Mouse (Mus musculus): ENCODE measurements around the gene Nadsyn1. TPM values are rescaled to one million over a fixed set of nuclear protein-coding genes. Genes with fewer than 3 reads are reported as not detected.

The Nadsyn1 gene
- 13.2 and 13.7 TPM in 2 replicates for polyA plus RNA-seq (2012; rRNA removed)

DNA sequence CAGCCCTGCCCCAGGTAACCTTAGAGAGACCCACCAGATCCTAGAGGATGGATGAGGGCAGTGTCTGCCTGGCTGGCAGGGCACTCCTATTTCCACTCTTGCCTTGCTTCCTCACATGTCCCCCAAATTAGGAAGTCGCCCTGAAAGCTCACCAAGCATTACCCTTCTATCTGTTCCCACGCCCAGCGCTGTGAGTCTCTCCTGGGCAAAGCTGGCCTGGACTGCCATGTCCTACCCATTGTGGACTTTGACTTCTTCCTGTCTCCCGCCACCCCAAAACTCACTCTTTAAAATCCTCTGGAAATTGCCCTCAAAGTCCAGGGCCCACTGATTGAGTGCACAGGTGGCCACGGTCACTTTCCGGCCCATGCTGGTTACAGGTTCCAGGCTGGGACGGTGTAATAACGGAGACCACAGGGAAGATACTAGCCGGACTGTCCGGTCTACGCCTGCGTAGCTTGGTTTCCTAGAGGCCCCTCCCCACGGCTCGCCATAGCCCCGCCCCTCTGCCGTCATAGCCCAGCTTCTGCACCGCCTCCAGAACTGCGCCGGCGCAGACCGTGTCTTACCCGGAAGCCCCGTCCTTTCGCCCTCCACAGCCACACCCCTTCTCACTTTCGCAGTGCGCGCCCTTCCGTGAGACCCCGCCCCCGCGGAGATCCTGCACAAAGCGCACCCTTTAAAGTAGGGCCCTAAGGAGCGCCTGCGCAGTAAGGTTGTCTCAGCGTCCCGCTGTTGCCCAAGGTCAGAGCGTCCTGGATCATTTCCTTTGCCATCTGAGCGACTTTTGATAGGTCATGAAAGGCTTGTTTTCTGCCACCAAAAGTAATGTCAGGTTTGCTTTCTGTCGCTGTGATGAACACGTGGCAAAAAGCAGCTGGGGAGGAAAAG, at the start of gene Nadsyn1, which contains the start of gene Dhcr7:
Gene Nadsyn1, minus strand, starts transcription at position 475 of the 891 bp plus-strand sequence.
Gene Dhcr7, plus strand, starts transcription at position 771 of the 891 bp plus-strand sequence.

DNA sequence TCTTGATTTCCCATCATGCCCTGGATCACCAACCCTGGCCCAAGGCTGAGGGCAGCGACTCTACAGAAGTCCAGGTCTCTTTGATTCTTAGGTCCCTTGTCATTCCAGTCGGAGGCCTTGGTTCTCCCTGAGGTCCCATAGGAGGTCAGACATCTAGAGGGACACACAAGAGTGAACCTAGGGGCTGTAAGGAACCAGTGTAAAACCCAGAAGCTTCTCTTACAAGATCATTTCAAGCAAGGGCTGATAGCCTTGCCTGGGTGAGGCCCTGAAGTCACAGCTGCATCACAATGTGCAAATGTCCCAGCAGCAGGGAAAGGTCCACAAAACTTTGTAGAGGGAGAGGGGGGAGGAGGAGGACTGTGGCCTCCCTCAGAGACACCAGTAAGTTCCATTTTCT, 43.9 kb upstream of the Nadsyn1 start, which contains the start of gene Gm498:
Gene Gm498, plus strand, starts transcription at position 301 of the 400 bp plus-strand sequence.

DNA sequence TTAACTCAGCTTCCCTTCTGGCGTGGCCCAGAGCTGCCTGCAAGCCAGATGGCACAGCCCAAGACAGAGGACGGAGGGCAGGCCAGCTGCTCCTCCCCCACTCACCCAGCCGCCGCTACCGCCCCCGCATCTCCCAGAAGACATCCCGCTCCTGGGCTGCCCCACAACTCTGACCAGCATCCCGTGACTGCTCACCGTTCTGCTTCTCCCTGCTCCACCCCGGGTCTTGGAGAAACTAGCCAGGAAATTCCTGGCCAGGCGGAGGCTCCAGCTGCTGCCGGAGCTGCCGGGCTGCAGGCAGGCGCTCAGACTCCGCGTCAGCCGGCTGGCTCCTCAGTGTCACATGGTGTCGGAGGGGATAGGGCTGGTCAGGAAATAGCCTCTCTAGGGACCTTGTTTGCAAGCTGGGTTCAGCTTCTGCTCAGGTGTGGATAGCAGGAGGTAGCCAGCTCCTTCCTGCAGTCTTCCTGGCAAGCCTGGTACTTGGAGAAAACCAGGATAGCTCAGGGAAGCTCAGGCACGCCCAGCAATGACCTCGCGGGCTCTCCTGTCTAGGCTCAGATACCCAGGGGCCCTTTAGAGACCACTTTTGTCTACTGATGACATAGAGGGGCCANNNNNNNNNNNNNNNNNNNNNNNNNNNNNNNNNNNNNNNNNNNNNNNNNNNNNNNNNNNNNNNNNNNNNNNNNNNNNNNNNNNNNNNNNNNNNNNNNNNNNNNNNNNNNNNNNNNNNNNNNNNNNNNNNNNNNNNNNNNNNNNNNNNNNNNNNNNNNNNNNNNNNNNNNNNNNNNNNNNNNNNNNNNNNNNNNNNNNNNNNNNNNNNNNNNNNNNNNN, 38.4 kb downstream of the Nadsyn1 start, which contains the start of gene Mrgpre:
Gene Mrgpre, minus strand, starts transcription at position 505 of the 834 bp plus-strand sequence.

DNA sequence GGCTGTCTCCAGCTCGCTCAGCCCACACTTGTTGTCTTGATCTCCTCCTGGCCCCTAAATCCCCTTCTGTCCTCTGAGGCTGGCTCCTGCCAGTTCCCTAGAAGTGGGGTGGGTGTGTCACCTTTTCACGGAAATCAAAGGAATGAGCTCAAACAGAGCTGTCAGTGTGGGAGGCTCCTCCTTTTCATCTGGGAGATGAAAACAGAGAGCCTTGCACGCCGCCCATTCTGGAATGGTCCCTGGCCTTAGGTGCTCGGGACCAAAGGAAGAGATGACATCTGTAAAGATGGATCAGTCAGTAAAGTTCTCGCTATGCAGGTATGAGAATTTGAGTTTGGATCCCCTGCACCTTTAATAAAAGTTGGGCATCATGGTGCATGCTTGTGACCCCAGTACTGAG, 55.8 kb downstream of the Nadsyn1 start, which contains the start of gene Mrgprg:
Gene Mrgprg, minus strand, starts transcription at position 101 of the 400 bp plus-strand sequence.

DNA sequence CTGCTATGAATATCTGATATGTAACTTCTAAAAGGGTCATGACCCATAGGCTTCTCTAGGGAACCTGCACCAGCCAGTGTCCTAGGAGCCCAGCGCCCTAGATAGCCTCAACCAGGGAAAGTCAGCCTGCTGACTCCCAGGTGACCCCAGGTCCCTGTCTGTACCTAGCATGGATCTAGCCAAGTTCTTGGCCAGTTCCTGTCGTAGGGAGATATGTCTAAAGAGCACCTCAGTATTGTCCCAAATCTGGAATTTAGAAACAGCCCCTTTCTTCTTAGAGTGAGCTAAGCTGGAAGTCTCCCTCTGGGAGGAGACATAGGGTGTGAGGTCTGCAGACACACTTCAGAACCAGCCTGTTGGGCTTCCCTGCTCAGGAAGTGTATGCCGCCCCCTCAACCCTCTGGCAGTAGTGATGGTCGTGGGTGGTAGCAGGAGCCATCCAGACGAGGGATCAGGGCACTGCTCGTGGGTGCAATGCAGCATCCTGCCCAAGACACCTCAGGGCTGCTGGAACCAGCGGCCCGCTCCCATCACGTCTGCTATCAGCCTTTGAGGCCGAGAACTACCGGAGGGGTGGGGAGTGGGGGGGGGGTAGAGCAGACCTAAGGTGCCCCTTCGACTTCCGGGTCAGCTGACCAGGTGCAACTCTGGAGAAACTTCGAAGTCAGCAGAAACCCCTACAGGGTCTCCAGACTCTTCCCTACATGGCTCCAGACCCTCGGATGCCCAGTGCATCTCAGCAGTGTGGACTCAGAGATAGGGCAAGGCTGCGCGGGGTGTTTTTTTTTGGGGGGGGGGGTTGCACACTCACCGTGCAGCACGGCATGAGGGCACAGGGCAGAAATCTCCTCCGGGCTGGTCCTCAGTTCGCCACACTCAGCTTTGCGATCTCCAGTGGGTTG, 66.3 kb downstream of the Nadsyn1 start, which contains the start of gene Osbpl5:
Gene Osbpl5, minus strand, starts transcription at position 861 of the 902 bp plus-strand sequence.

Other genes with a start within 250 kb of the Nadsyn1 start
- 50.5 and 55.0 TPM in 2 replicates for gene Cars, start 222.8 kb downstream of the Nadsyn1 start, polyA plus RNA-seq (2012; rRNA removed)
- 0.38 and 0.41 TPM in 2 replicates for gene Tnfrsf26, start 194.1 kb downstream of the Nadsyn1 start, polyA plus RNA-seq (2012; rRNA removed)
- 6.0 and 9.1 TPM in 2 replicates for gene Tnfrsf22, start 173.2 kb downstream of the Nadsyn1 start, polyA plus RNA-seq (2012; rRNA removed)
- 2.1 and 3.0 TPM in 2 replicates for gene Tnfrsf23, start 137.0 kb downstream of the Nadsyn1 start, polyA plus RNA-seq (2012; rRNA removed)
- 44.1 and 49.9 TPM in 2 replicates for gene Osbpl5, start 65.9 kb downstream of the Nadsyn1 start, polyA plus RNA-seq (2012; rRNA removed)
- gene Mrgprg, start 55.9 kb downstream of the Nadsyn1 start, polyA plus RNA-seq (2012; rRNA removed), result not detected in 2 replicates
- gene Mrgpre, start 38.3 kb downstream of the Nadsyn1 start, polyA plus RNA-seq (2012; rRNA removed), result 4.6 and 6.0 TPM in 2 replicates
- 94.1 and 98.4 TPM in 2 replicates for gene Dhcr7, start 296 bp upstream of the Nadsyn1 start, polyA plus RNA-seq (2012; rRNA removed)
- not detected in 2 replicates for gene Gm498, start 44.0 kb upstream of the Nadsyn1 start, polyA plus RNA-seq (2012; rRNA removed)
- 18.5 and 20.3 TPM in 2 replicates for gene Shank2, start 179.1 kb upstream of the Nadsyn1 start, polyA plus RNA-seq (2012; rRNA removed)

Measured in central nervous system, embryonic 14 days (tissue).